Mouse (Mus musculus) common myeloid progenitor, adult 5-6 weeks (primary cell): ENCODE data around the gene Fbln1. TPM values are rescaled to one million over a fixed set of nuclear protein-coding genes. Genes with fewer than 3 reads are reported as not detected.

ENCODE experiments used
- ATAC-seq: replicated peaks from 2 replicates; pipeline ENCODE4 v1.8.0; 2016; ENCODE audit warnings: low read depth, mild to moderate bottlenecking, moderate TSS enrichment, inconsistent platforms; ENCODE audit not compliant: poor library complexity, severe bottlenecking
- total RNA-seq: library from RNA; stranded (forward); fragments of 200-1000, 187-1606 nt; gene quantifications from 2 replicates; pipeline ENCODE4 v1.2.3, GENCODE M21; 2017

Gene Fbln1
- 0.14 TPM in 1 of 2 replicates, not detected in the other for total RNA-seq

GRCm38 (mm10) chr15:85205792-85206702 lies at the start of gene Fbln1:
Gene Fbln1 (plus strand): TSS chr15:85205949.
- ATAC-seq, result peak; percentile 56

GRCm38 (mm10) chr15:85156198-85156597 lies 49.6 kb upstream of the Fbln1 start:
- ATAC-seq, result no peak

GRCm38 (mm10) chr15:85161416-85161815 lies 44.3 kb upstream of the Fbln1 start:
- ATAC-seq, result no peak

- no peak for ATAC-seq
Measured at GRCm38 (mm10) chr15:85162693-85163663, 42.8 kb upstream of the Fbln1 start.

GRCm38 (mm10) chr15:85166433-85166933 lies 39.3 kb upstream of the Fbln1 start:
- ATAC-seq, result no peak

- ATAC-seq, result no peak
Measured at GRCm38 (mm10) chr15:85167086-85167679, 38.6 kb upstream of the Fbln1 start.

- no peak for ATAC-seq
Measured at GRCm38 (mm10) chr15:85172054-85172453, 33.7 kb upstream of the Fbln1 start.

GRCm38 (mm10) chr15:85173425-85173824 lies 32.3 kb upstream of the Fbln1 start:
- ATAC-seq, result no peak

GRCm38 (mm10) chr15:85174060-85174459 lies 31.7 kb upstream of the Fbln1 start:
- no peak for ATAC-seq

GRCm38 (mm10) chr15:85177576-85177975 lies 28.2 kb upstream of the Fbln1 start:
- peak; percentile 58; the same call in 1 of the 2 replicates for ATAC-seq

GRCm38 (mm10) chr15:85178172-85178571 lies 27.6 kb upstream of the Fbln1 start:
- no peak for ATAC-seq

- ATAC-seq, result no peak
Measured at GRCm38 (mm10) chr15:85179528-85180180, 26.1 kb upstream of the Fbln1 start.

GRCm38 (mm10) chr15:85180368-85180767 lies 25.4 kb upstream of the Fbln1 start:
- ATAC-seq, result no peak

GRCm38 (mm10) chr15:85182063-85182462 lies 23.7 kb upstream of the Fbln1 start:
- no peak for ATAC-seq

GRCm38 (mm10) chr15:85186916-85187315 lies 18.8 kb upstream of the Fbln1 start:
- no peak for ATAC-seq

GRCm38 (mm10) chr15:85188167-85188778 lies 17.5 kb upstream of the Fbln1 start:
- ATAC-seq, result no peak

GRCm38 (mm10) chr15:85200446-85201289 lies 5.1 kb upstream of the Fbln1 start:
- no peak for ATAC-seq

- ATAC-seq, result no peak
Measured at GRCm38 (mm10) chr15:85202199-85202598, 3.5 kb upstream of the Fbln1 start.
